Mouse (Mus musculus): ENCODE data around the gene Dclk3. TPM values are rescaled to one million over a fixed set of nuclear protein-coding genes. Genes with fewer than 3 reads are reported as not detected.

Gene Dclk3
- total RNA-seq, 2 experiments from 2014 or later = 0.16 to 0.59 TPM

GRCm38 (mm10) chr9:111476479-111477016 is 37.7 kb downstream of the Dclk3 start:
- no peak for DNase-seq (ENCODE audit: low spot score)
- intact Hi-C loops (cut with DNase I) = loop anchor here (5.0 kb wide), 1 partner anchor 49 kb away; no protein-coding TSS in a partner anchor

GRCm38 (mm10) chr9:111478853-111479490 is 40.1 kb downstream of the Dclk3 start:
- intact Hi-C loops (cut with DNase I) = loop anchor here (1.0 to 5.0 kb wide), 2 partner anchors 52 to 123 kb away; no protein-coding TSS in a partner anchor
- DNase-seq (ENCODE audit: low spot score) = no peak

- DNase-seq (ENCODE audit: low spot score) = no peak
- intact Hi-C loops (cut with DNase I) = no loop called here
These were observed 42.1 kb downstream of the Dclk3 start for GRCm38 (mm10) chr9:111481011-111481410.

GRCm38 (mm10) chr9:111486645-111487477 is 48.0 kb downstream of the Dclk3 start:
- intact Hi-C loops (cut with DNase I) = no loop called here

GRCm38 (mm10) chr9:111490583-111490982 is 51.7 kb downstream of the Dclk3 start:
- intact Hi-C loops (cut with DNase I) = no loop called here

More at GRCm38 (mm10) chr9:111486645-111487477, 48.0 kb downstream of the Dclk3 start:
- DNase-seq (ENCODE audit: low spot score) = no peak

GRCm38 (mm10) chr9:111491280-111491679 is 52.4 kb downstream of the Dclk3 start:
- intact Hi-C loops (cut with DNase I) = no loop called here
- DNase-seq (ENCODE audit: low spot score) = no peak

More at GRCm38 (mm10) chr9:111490583-111490982, 51.7 kb downstream of the Dclk3 start:
- DNase-seq (ENCODE audit: low spot score) = no peak

- intact Hi-C loops (cut with DNase I) = no loop called here
- no peak for DNase-seq (ENCODE audit: low spot score)
These were observed 54.6 kb downstream of the Dclk3 start for GRCm38 (mm10) chr9:111493490-111493889.

GRCm38 (mm10) chr9:111495561-111495960 is 56.7 kb downstream of the Dclk3 start:
- intact Hi-C loops (cut with DNase I) = loop anchor here (1.0 kb wide), 1 partner anchor 423 kb away; no protein-coding TSS in a partner anchor
- DNase-seq (ENCODE audit: low spot score) = no peak

GRCm38 (mm10) chr9:111497074-111497811 is 58.4 kb downstream of the Dclk3 start:
- intact Hi-C loops (cut with DNase I) = no loop called here
- DNase-seq (ENCODE audit: low spot score) = no peak

- intact Hi-C loops (cut with DNase I) = no loop called here
- no peak for DNase-seq (ENCODE audit: low spot score)
These were observed 61.3 kb downstream of the Dclk3 start for GRCm38 (mm10) chr9:111500211-111500610.

GRCm38 (mm10) chr9:111506075-111506474 is 67.2 kb downstream of the Dclk3 start:
- no peak for DNase-seq (ENCODE audit: low spot score)
- intact Hi-C loops (cut with DNase I) = no loop called here

GRCm38 (mm10) chr9:111514586-111515473 is 75.9 kb downstream of the Dclk3 start:
- intact Hi-C loops (cut with DNase I) = no loop called here
- no peak for DNase-seq (ENCODE audit: low spot score)

GRCm38 (mm10) chr9:111515536-111515935 is 76.7 kb downstream of the Dclk3 start:
- intact Hi-C loops (cut with DNase I) = no loop called here
- no peak for DNase-seq (ENCODE audit: low spot score)

GRCm38 (mm10) chr9:111522226-111522625 is 83.3 kb downstream of the Dclk3 start:
- intact Hi-C loops (cut with DNase I) = no loop called here

GRCm38 (mm10) chr9:111523111-111523510 is 84.2 kb downstream of the Dclk3 start:
- no peak for DNase-seq (ENCODE audit: low spot score)
- intact Hi-C loops (cut with DNase I) = no loop called here

More at GRCm38 (mm10) chr9:111522226-111522625, 83.3 kb downstream of the Dclk3 start:
- DNase-seq (ENCODE audit: low spot score) = no peak

GRCm38 (mm10) chr9:111523871-111524270 is 85.0 kb downstream of the Dclk3 start:
- intact Hi-C loops (cut with DNase I) = no loop called here
- no peak for DNase-seq (ENCODE audit: low spot score)

- no peak for DNase-seq (ENCODE audit: low spot score)
- intact Hi-C loops (cut with DNase I) = no loop called here
These were observed 96.0 kb downstream of the Dclk3 start for GRCm38 (mm10) chr9:111534744-111535423.

GRCm38 (mm10) chr9:111535445-111536064 is 96.7 kb downstream of the Dclk3 start:
- intact Hi-C loops (cut with DNase I) = no loop called here
- DNase-seq (ENCODE audit: low spot score) = no peak
